Mouse (Mus musculus) cortical plate, adult 2 months (tissue): ENCODE results near the gene Dock2.

Experiments used
- CTCF ChIP-seq: fragments of 200-500 bp; IDR thresholded peaks from 2 replicates; pipeline ENCODE4 v1.5.1; 2011; ENCODE audit warnings: mild to moderate bottlenecking, control low read depth, low read length; ENCODE audit not compliant: insufficient read depth; ENCODE audit errors: extremely low read depth
- POLR2A ChIP-seq: fragments of 200-500 bp; IDR thresholded peaks from 2 replicates; pipeline ENCODE4 v1.6.1; 2011; ENCODE audit warnings: mild to moderate bottlenecking, low read length, control low read depth; ENCODE audit not compliant: insufficient read depth; ENCODE audit errors: extremely low read depth

DNA sequence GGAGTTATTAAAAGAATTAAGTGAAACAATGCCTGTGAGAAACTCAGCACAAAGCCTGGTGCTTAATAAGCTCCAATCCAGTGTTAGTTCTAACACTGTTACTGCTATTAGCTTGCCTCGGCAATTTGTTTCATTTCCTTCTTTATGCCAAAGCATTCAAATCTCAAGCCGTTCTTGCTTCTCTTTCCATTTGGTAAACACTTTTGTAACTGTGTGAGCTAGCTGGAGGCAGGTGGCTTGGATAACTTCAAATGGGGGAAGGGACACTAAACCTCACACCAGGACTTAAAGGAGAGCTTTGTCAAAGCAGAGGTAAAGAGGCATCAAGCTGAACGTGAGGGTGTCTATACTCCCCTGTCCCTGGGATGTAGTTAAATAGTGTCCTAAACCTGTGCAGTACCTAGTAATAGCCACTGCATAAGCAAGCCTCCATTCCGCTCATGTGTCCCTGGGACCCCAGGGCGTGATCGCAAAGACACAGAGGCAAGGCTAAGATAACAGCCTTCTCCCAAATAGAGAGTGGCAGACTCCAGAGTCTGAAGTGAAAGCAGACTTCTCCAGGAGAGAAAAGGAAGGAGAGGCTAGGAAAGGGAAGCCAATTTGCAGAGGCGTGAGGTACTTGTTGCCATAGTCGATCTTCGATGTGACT lies 56.9 kb downstream of the Dock2 start:
- no peak for TF ChIP-seq CTCF
- no peak for TF ChIP-seq POLR2A
